Mouse (Mus musculus): ENCODE data around the gene Rbm25.

Gene Rbm25

GRCm38 (mm10) chr12:83630936-83631335 is at the start of gene Rbm25:
Gene Rbm25, plus strand, starts transcription at chr12:83631236.
- WGBS: no CpG with 5 or more reads among the region's 5 CpGs

GRCm38 (mm10) chr12:83582106-83582505 is 48.9 kb upstream of the Rbm25 start:
- 64% methylated on average over 4 of the region's 4 CpGs for WGBS

GRCm38 (mm10) chr12:83582747-83583146 is 48.3 kb upstream of the Rbm25 start:
- 85% methylated on average over 4 of the region's 4 CpGs for WGBS

- 98% methylated on average over 5 of the region's 5 CpGs for WGBS
Observed at GRCm38 (mm10) chr12:83586628-83587027, 44.4 kb upstream of the Rbm25 start.

GRCm38 (mm10) chr12:83591754-83592501 is 39.1 kb upstream of the Rbm25 start:
- WGBS: 47% methylated on average over 8 of the region's 8 CpGs

GRCm38 (mm10) chr12:83594454-83595040 is 36.5 kb upstream of the Rbm25 start:
- WGBS: 62% methylated on average over 9 of the region's 9 CpGs

- WGBS: 1% methylated on average over 20 of the region's 20 CpGs
Observed at GRCm38 (mm10) chr12:83596191-83596954, 34.7 kb upstream of the Rbm25 start.

GRCm38 (mm10) chr12:83597025-83597501 is 34.0 kb upstream of the Rbm25 start, which contains the start of gene Zfyve1:
Gene Zfyve1, minus strand, starts transcription at chr12:83597222.
- under 1% methylated on average over 28 of the region's 28 CpGs for WGBS

GRCm38 (mm10) chr12:83597881-83598280 is 33.2 kb upstream of the Rbm25 start:
- WGBS: 77% methylated on average over 2 of the region's 2 CpGs

GRCm38 (mm10) chr12:83602285-83602684 is 28.8 kb upstream of the Rbm25 start:
- WGBS: 92% methylated on average over 5 of the region's 5 CpGs

GRCm38 (mm10) chr12:83606411-83606810 is 24.6 kb upstream of the Rbm25 start:
- WGBS: 98% methylated on average over 2 of the region's 2 CpGs

- WGBS: 96% methylated on average over 5 of the region's 5 CpGs
Observed at GRCm38 (mm10) chr12:83617261-83617660, 13.8 kb upstream of the Rbm25 start.

- WGBS: 95% methylated on average over 2 of the region's 2 CpGs
Observed at GRCm38 (mm10) chr12:83618981-83619380, 12.1 kb upstream of the Rbm25 start.

- WGBS: 61% methylated on average over 23 of the region's 23 CpGs
Observed at GRCm38 (mm10) chr12:83620694-83621093, 10.3 kb upstream of the Rbm25 start.

- 65% methylated on average over 6 of the region's 6 CpGs for WGBS
Observed at GRCm38 (mm10) chr12:83622031-83622755, 8.8 kb upstream of the Rbm25 start.

- WGBS: 84% methylated on average over 1 of the region's 1 CpGs
Observed at GRCm38 (mm10) chr12:83624321-83624720, 6.7 kb upstream of the Rbm25 start.

- under 1% methylated on average over 66 of the region's 68 CpGs for WGBS
Observed at GRCm38 (mm10) chr12:83631743-83632679, 975 bp downstream of the Rbm25 start.

- WGBS: 1% methylated on average over 20 of the region's 20 CpGs
Observed at GRCm38 (mm10) chr12:83632680-83633025, 1.6 kb downstream of the Rbm25 start.

- 21% methylated on average over 2 of the region's 2 CpGs for WGBS
Observed at GRCm38 (mm10) chr12:83633807-83634206, 2.8 kb downstream of the Rbm25 start.

- 92% methylated on average over 2 of the region's 2 CpGs for WGBS
Observed at GRCm38 (mm10) chr12:83641233-83641632, 10.2 kb downstream of the Rbm25 start.

GRCm38 (mm10) chr12:83643116-83643515 is 12.1 kb downstream of the Rbm25 start:
- WGBS: 50% methylated on average over 1 of the region's 1 CpGs
